Mouse (Mus musculus) CH12.LX (cell line): ENCODE measurements around the gene Fam71b.

ENCODE experiments used
- BHLHE40 ChIP-seq: IDR thresholded peaks from 2 replicates; pipeline ENCODE4 v1.6.1; 2011; ENCODE audit warnings: mild to moderate bottlenecking, low read depth, low read length, improper control_type of control experiment
- CTCF ChIP-seq, 2 experiments: IDR thresholded peaks in 1 of 2; conservative IDR thresholded peaks in 1 of 2; 2 replicates each; pipeline ENCODE4 v1.5.1; 2011 to 2012; ENCODE audit warnings: low read depth in 2 of 2, low read length in 2 of 2, improper control_type of control experiment in 1 of 2, inconsistent platforms in 1 of 2, mild to moderate bottlenecking in 1 of 2, moderate library complexity in 1 of 2
- HCFC1 ChIP-seq: IDR thresholded peaks from 2 replicates; pipeline ENCODE4 v1.6.1; 2012; ENCODE audit warnings: low read depth, mild to moderate bottlenecking, inconsistent platforms, low read length, improper control_type of control experiment
- POLR2AphosphoS2 ChIP-seq: IDR thresholded peaks from 2 replicates; pipeline ENCODE4 v1.6.1; 2011; ENCODE audit warnings: low read depth, low read length, improper control_type of control experiment
- USF1 ChIP-seq: IDR thresholded peaks from 2 replicates; pipeline ENCODE4 v1.6.1; 2014; ENCODE audit warnings: low read depth, mild to moderate bottlenecking, inconsistent platforms, low read length, improper control_type of control experiment

DNA sequence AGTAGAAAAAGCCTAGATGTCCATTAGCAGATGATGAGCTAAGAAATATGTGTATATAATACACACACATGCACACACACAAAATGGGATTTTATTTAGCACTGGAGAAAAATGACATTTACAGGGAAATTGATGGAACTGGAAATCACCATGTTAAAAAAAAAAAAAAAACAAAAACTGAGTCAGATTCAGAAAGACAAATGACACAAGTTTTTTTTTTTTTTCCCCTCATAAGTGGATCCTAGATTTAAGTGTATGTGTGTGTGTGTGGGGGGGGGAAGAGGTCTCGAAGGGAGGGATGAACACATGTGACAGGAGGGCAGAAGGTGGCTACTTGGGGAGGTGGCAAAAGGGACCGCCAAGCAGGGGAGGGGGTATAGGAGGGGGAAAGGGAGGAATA, 1.3 kb upstream of the Fam71b start:
- no peak for TF ChIP-seq USF1
- no peak for TF ChIP-seq CTCF (conservative IDR thresholded peaks at IDR 0.05 in 1 of 2, IDR thresholded peaks at IDR 0.05 in 1 of 2; ENCODE audit: low read depth in 2 of 2, low read length in 2 of 2)
- no peak for TF ChIP-seq POLR2AphosphoS2
- TF ChIP-seq HCFC1, result no peak
- TF ChIP-seq BHLHE40, result peak; percentile 15; the same call in 1 of the 2 replicates
